Mouse (Mus musculus) neural tube, embryonic 10.5 days (tissue): ENCODE results near the gene Hnrnpl.

Experiments used
- DNase-seq: peaks from one replicate; pipeline ENCODE4 v3.0.0-alpha.2; 2017; ENCODE audit warnings: low spot score; ENCODE audit errors: extremely low spot score

The Hnrnpl gene

DNA sequence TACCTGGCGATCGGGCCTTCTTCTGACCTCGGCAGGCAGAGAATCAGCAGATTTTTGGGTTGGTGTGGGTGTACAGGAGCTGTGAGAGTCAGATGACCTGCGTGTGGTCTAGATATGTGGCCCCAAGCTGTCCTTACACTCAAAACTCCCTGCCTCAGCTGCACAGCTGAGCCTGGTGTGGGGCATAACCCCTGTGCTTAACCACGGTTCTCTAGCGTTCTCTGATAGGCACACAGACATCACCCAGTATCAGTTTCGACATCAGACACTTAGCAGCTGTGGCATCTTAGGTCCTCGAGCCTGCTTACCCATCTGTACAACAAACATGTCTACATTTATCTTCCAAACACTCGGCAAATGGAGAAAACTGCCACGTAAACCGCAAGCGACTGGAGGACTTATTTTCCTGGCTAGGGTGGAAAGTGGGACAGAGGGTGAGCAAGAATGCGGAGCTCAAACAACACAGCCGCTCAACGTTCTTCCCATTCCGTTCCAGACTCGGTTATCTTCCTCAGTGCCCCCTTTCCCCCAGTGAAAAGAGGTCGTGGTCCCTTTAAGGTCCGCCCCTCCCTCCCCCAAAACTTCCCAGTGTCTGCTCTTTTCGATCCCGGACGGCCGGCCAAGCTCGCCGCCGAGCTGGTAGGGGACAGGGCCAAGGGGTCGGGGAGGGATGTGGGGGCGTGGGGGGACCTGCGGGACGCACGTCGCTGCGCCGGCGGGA lies at the start of gene Hnrnpl:
TSS of gene Hnrnpl (plus strand) at position 321 of the 721 bp plus-strand sequence.
- DNase-seq, result no peak

DNA sequence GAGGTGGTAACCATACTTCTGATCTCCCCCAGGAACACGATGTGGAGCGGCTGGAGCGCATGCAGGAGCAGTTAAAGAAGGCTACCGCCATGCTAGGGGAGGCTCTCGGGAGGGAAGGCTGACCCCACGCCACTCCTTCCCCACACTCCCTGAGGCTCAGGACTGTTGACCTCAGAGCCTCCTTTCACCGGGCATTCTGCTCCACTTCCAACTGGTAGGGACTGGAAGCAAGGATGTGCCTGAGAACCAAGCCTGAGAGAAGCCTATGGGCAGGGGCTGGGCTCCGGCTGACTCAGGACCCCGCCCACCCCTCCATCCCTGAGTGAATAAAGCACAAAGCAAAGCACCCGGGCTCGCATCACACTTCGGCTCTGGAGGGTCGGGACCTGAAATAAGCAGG lies 49.7 kb upstream of the Hnrnpl start:
- DNase-seq, result no peak

DNA sequence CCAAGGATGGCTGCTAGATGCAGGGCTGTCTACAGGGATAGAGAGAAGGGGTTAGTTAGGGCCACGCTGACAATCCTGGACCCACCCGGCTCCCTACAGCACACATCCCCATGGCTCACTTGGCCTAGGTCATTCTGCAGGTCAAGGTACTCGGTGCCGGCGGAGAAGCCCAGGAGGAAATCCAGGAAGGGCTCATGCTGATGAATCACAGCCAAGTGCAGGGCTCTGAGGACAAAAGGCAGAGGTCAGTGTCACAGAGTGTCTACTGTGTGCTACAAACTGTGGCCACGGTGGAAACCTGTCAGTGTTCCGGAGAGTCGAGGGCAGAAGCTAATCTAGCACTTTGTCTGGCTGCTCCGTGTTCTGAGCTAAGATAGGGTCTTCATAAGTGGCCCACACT lies 46.4 kb upstream of the Hnrnpl start:
- DNase-seq, result no peak

DNA sequence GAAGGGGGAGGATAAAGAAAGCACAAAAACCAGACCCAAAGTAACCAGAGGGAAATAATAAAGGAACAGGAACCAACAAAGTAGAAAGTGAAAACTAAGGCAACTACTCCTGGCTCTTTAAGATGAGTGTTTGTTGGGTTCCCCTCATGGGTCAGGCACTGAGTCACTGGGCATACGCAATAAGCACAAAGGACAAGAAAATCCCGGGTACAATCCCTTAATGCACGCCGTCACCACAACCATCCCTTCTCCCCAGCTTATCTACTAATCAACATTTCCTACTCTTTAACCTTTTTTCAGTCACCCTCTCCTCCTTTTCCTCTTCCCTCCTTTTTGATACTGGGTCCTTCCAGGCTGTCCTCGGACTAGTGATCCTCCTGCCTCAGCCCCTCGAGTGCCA lies 43.1 kb upstream of the Hnrnpl start:
- DNase-seq, result no peak

DNA sequence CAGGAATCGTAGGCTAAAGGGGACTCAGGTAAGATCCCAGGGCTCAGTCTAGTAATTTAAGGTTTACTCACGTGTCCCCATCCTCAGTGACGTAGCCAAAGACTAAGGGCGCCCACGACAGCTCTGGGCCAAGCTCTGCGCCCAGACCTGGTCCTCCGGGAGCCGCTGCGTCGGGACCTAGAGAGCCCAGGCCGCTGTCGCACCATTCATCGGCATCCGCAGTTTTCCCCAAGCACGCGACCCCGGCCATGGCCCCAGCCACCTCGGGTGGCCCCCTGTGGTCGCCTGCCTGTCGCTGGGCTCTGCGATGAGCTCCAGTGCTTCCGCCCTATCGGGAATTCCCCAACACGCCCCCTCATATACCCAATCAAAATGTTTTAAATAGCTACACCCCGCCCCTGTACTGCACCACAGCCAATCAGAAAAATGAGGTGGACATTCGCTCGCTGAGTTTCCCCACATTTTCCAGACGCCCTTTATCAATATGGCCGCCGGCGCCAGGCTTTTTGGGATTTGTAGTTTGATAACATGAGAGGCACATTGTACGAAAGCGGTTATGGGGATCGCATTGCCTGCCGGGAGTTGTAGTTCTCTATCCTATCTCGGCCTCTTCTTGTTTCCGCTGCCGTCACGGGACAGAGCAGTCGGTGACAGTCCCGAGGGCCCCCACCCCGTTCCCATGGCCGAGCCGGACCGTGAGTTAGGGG lies 42.0 kb upstream of the Hnrnpl start, which contains the start of gene Sirt2:
TSS of gene Sirt2 (plus strand) at position 563 of the 707 bp plus-strand sequence.
- DNase-seq, result peak; percentile 96

DNA sequence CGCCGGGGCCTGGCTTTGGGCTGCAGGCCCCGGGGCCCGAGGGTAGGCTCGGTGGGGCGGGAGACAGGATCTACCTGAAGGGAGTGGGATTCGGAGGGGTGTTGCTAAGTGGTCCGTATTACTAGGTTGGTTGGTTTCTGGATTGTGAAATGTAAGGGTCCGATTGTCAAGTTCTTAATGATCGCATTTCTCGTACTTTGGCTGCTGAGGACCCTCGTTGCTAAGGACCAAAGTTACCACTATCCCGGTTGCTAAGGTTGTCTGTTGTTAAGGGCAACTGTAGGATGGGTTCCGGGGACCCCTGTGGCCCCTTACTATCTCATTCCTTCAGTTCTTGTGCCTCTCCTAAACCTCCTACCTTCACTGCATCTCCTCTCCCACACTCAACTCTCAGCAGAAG lies 41.4 kb upstream of the Hnrnpl start:
- DNase-seq, result no peak

DNA sequence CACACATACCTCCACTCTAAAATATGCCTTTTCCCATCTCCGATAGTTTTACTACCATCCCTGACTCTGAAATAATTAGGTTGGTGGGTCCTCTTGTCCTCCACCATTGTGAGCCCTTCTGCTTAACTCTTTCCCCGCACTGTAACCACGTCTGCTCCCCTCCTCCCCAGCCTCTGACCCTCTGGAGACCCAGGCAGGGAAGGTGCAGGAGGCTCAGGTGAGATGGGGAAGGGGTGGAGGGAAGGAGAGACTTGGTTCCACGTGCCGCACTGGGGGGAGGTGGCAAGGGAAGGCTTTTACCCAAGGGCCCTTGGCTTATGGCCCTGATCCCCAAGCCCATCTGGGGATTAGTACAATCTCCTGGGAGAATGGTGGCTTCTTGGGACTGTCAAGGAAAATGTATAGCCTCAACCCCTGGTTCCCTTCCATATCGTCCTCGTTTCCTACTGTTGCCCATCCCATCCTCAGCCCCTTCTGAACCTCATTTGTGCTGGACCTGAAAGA lies 40.8 kb upstream of the Hnrnpl start, which contains the start of gene Nfkbib:
TSS of gene Nfkbib (minus strand) at position 51 of the 504 bp plus-strand sequence.
- no peak for DNase-seq

DNA sequence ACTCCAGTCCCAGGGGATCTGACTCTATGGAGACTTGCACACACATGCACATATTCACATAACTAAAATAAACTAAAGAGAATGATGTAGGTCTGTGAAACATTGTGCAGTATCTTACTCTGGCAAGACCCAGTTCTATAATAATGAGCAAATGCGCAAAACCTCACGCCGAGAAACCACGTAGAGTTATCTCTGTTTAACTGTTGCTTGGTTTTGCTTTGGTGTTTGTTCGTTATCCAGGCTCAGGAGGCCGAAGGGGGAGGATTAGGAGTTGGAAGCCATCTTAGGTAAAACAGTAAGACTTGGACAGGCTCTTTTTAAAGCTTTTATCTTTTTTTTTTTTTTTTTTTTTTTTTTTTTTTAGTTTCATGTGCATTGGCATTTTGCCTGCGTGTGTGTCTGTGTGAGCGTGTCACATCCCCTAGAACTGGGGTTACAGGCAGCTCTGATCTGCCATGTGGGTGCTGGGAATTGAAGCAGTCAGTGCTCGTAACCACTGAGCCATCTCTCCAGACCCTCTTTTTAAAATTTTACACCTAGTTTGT lies 38.9 kb upstream of the Hnrnpl start:
- no peak for DNase-seq

DNA sequence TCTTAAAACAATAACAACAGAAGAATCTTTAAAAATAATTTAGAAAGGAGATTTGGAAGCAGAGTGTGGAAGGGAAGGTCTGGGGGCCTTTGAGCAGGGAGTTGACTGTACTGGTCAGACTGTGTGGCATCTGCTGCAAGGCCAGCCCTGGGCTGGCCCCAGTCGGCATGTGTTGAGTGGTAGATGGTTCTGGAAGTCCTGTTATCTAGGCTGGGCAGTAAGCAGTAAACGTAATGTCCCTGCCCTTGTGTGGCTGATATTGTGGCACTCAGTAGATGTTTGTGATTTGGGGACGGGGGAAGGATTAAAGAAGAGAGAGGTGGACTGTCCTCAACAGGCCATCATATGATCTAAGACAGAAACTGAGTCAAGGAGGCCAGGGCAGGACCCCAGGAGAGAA lies 38.0 kb upstream of the Hnrnpl start:
- DNase-seq, result no peak

DNA sequence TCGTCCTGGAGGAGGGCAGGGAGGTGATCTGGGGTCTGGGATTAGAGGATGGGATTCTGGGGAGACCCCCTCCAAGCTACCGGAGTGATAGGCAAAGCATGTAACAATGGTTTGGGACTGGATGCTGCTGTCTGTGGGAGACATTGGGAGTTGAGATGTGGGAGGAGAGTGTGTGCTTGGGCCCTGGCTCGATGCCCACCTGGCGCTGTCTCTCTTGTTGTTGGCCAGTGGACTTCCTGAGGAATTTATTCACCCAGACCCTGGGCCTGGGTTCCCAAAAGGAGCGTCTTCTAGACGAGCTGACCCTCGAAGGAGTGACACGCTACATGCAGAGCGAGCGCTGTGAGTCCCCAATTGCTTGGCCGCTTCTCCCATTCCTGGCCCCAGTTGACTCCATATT lies 36.5 kb upstream of the Hnrnpl start:
- no peak for DNase-seq

DNA sequence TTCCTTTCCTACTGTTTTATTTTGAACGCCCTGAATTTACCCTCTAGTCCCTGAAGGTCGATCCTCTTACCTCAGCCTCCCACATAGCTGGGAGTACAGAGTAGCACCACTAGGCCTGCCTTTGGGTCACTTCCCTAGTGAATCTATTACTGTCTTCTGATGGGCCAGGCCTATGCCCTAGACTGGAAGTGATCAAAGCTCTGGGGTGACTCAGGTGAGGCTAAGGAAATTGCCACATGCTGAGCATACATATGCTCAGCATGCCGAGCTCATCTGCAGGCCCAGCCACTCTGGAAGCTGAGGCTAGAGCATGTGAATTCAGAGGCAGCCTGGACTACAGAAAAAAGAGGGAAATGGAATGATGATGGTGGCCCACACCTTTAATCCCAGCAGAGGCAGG lies 35.2 kb upstream of the Hnrnpl start:
- no peak for DNase-seq

DNA sequence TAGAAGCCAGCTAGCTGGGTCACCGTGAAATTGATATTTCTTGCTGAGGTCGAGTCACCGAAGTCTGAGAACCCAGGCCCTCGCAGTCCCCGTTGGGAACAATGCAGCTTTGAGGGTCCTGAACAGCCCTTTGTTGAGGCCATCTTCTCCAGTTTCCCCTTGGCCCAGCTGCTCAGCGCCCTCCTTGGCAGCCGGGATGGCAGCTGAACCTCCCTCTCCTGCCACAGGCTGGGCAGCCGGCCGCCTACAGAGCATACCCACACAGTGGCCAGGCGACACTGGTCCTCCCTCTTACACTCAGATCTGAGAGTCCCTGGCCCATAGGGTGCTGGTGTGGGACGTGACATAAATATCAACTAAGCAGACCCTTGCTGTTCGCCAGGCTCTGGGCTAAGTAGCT lies 34.2 kb upstream of the Hnrnpl start:
- DNase-seq, result no peak

DNA sequence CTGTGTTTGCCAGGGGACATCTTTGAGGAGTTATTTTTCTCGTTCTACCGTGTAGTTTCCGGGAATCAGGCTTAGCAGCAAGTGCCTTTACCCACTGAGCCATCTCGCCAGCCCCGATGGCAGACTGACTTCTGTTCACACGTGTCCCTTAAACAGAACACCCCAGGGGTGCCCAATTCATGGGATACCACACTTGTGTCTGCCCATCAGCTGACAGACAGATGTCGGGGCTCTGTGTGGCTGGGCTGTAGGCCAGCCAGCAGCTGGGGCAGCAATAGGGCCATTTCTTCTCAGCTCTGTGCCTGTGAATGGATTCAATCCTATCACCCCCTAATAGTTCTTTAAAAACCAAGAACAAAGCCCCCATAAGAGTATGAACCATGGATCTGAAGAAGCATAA lies 33.2 kb upstream of the Hnrnpl start:
- no peak for DNase-seq

DNA sequence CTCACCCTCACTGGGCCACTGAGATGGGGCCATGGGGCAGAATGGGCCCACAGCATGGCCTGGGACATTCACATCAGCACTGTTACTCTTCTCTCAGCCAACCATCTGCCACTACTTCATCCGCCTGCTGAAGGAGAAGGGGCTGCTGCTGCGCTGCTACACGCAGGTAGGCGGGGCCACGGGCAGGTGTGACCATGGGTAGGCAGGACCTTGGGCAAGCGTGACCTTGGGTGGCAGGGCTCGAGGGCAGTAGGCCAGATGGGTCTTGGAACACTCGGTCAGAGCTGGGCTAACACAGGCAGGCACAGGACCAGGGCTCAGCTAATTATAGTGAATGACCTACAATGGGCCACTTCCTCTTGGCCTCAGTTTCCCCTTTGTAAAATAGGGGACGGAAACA lies 29.5 kb upstream of the Hnrnpl start:
- no peak for DNase-seq

DNA sequence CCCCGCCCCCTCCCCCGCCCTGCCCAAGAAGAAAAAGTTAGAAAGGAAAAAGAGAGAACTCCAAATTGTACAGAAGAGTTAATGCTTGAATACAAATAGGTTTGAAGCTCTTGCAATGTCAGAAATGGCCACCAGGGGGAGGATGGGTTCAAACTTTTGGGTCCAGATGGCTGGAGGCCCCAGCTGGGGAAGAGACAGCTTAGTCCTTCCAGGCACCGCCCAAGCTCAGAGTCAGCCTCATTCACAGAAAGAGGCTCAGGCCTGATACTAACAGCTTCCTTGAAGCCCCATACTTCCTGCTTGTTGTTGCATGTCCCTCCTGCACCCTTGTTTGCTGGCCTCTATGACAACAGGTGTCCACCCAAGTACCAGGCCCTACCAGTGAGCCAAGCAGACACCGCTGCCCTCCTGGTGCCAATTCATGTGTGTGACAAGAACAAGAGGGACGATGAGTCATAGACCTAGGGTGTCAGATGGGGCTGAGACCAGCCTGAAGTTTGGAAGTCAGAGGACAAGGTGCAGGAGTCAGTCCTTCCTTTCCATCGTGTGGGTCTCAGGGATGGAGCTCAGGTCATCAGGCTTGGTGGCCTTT lies 28.2 kb upstream of the Hnrnpl start:
- DNase-seq, result peak; percentile 86

DNA sequence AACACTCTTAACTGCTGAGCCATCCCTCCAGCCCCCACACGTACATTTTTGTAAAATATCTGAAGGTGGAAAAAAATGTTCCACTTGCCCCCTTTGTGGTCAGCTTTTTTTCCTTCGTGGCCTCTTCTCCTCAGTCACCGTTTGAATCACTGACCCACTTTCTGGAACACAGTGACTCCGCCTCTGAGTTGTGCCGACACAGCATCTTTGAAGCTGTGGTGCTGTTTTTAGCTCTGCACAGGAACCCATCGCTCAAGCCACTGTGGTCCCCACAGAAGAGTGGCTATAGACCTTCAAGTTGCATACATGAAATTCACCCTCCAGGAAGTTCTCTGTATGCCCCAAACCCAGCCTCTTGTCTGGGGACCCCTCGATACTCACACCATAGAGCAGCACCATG lies 27.5 kb upstream of the Hnrnpl start:
- DNase-seq, result no peak

DNA sequence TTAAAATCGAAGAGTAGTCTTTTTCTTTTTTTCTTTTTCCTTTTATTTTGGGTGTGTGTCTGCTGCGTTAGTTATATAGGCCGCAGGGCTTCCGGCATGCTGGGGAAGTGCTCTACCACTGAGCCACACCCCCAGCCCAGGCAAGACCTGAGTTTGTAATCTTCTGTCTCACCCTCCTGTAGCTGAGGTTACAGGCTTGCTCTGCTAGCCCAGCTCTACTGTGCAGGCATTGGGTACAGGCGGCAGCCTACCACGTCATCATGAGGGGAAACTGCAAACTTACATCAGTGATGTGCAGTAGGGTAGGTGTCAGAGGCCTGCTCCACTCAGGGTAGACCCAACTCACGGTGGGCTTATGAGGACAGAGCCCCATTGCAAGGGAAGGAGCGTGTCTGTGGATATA lies 27.1 kb upstream of the Hnrnpl start:
- no peak for DNase-seq

DNA sequence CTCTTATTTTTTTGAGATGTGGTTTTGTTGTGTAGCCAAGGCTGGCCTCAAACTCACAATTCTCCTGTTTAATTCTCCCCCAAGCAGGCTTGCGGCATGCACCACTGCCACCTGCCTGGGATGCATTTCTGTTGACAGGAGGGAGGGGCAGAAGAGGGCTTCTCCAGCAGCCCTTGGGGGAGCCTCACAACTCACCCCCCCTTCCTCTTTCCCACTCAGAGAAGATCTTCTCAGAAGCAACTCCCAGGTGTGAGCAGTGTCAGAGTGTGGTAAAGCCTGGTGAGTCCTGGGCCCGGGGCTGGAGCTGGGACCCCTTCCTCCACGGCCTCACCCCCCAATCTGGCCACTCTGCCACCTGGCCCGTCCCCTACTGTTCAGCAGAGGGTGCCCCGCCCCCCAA lies 23.2 kb upstream of the Hnrnpl start:
- no peak for DNase-seq

DNA sequence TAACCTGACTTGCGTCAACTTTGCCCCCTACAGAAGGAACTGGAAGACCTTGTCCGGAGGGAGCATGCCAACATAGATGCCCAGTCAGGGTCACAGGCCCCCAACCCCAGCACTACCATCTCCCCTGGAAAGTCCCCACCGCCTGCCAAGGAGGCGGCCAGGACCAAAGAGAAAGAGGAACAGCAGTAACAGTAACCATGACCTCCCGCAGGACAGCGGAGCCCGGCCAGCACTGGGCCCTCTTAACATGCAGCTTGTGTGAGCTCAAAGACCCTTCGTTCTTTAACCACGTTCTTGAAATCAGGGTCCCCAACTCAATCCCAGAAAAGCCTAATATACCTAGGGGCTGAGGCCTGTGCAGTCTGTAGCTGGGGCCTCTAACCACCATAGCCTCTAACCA lies 20.5 kb upstream of the Hnrnpl start:
- no peak for DNase-seq

DNA sequence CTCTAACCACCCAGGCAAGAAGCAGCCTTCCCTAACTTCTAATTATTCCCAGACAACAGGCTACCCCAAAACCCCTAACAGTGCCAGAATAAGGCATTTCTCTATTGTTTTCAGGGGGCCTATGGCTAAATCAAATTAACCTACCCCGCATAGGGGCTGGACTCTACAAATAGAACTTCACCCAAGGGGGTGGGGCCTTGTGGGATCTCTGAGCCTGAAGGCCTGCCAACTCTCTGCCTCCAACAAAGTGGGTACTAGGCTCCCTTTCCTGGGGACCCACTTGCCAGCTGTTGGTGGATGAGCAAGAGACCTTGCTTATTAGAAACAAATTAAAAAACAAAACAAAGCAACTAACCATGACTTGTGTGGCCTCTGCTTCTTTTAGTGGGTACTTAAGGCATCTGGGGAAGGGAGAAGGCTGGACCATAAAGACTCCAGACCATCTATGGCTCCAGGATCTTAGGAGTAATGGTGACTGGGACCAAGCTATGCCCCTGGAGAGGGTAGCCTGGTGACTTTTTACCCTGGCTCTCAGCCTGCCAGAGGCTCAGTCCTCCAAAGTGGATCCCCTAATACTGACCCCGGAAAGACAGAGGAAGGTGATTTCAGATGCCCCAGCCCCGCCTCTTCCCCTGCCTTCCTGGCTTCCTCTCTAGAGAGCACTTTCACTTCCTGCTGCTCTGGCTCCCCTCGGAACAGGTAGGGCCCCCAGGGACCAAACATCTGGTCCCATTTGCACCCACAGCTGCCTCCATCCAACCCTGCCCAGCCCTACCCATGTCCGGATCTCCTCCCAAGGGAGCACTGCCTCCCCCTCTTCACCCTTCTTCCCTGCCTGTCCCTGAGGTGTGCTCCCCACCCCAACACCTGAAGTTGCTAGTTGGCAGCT lies 19.8 kb upstream of the Hnrnpl start, which contains the start of gene Rinl:
TSS of gene Rinl (plus strand) at position 663 of the 889 bp plus-strand sequence.
- DNase-seq, result no peak

DNA sequence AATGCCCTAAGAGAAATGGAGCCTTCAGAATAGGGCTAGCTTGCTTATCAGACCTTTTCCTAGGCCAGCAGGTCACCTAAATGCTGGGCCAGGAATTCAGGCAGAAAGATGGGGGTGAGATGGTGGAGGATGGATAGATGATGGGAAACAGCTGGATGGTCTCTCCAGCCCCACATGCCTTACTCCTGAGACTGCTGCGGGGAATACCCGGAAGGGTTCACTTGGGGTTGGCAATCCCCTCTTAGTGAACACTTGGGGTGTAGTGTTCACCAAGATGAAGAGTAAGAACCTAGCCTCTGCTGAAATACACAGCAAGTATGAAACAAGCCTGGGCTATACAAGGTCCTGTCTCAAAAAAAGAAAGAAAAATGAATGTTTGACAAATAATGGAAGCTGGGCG lies 19.1 kb upstream of the Hnrnpl start:
- DNase-seq, result no peak
